Mouse (Mus musculus) testis, adult 2 months (tissue): ENCODE results near the gene Samd8.

Source experiments
- CTCF ChIP-seq: fragments of 200-500 bp; IDR thresholded peaks from 2 replicates; pipeline ENCODE4 v1.5.1; 2012; ENCODE audit warnings: low read depth, mild to moderate bottlenecking, inconsistent platforms, low read length, moderate library complexity; ENCODE audit not compliant: control insufficient read depth, insufficient read depth, insufficient replicate concordance
- POLR2A ChIP-seq: fragments of 200-500 bp; IDR thresholded peaks from 2 replicates; pipeline ENCODE4 v1.6.1; 2012; ENCODE audit warnings: low read depth, mild to moderate bottlenecking, inconsistent platforms, low read length, moderate library complexity; ENCODE audit not compliant: control insufficient read depth

DNA sequence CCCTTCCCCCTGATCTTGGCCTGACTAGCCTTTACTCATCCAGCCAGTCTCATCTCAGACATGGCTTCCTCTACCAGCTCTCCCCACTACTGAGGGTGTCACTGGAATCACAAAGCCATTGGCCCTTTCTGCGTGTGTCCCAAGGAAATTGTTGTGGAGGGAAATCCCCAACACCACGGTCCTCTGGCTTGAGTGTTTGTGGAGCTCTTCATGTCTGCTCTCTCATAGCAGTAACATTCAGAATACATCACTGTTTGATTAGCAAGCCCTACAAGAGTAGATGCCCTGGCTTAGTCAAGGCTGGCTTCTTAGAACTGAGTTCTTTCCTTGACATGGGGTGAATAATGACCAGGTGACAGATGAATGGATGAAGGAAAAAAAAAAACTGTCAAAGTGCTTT is 3.5 kb upstream of the Samd8 start:
- TF ChIP-seq CTCF, result no peak
- TF ChIP-seq POLR2A, result no peak
